Mouse (Mus musculus) forebrain, embryonic 16.5 days (tissue): ENCODE data around the gene Ptpn11. TPM values are rescaled to one million over a fixed set of nuclear protein-coding genes. Genes with fewer than 3 reads are reported as not detected.
A peak's percentile ranks its signal among the peaks of the same experiment; 100 is the strongest.
"Not testable (repeated sequence)": the region's sequence is repeated elsewhere in the genome, so short reads cannot be mapped to it uniquely, and the experiment has no call there.

Source experiments
- ATAC-seq: fragments of 200-750 bp; cut with Nextera tagmentation; 2 replicates; pipeline ENCODE4 v1.8.0; 2017; ENCODE audit warnings: mild to moderate bottlenecking, moderate library complexity
- H3K27ac ChIP-seq: fragments of 300-500 bp; sonication (generic); 2 replicates; pipeline ENCODE4 v1.5.1; 2014; ENCODE audit warnings: low read length, control low read depth
- H3K27me3 ChIP-seq: fragments of 300-500 bp; sonication (generic); replicated peaks from 2 replicates; pipeline ENCODE4 v1.6.1; 2014; ENCODE audit warnings: low read length; ENCODE audit not compliant: control insufficient read depth, insufficient read depth
- H3K36me3 ChIP-seq: fragments of 300-500 bp; sonication (generic); 2 replicates; pipeline ENCODE4 v1.6.1; 2014; ENCODE audit not compliant: control insufficient read depth, insufficient read depth
- H3K4me1 ChIP-seq: fragments of 300-500 bp; sonication (generic); replicated peaks from 2 replicates; pipeline ENCODE4 v1.6.1; 2014; ENCODE audit warnings: low read length; ENCODE audit not compliant: control insufficient read depth, insufficient read depth
- H3K4me2 ChIP-seq: fragments of 300-500 bp; sonication (generic); 2 replicates; pipeline ENCODE4 v1.6.1; 2014; ENCODE audit warnings: mild to moderate bottlenecking, low read length, control low read depth
- H3K4me3 ChIP-seq: fragments of 300-500 bp; sonication (generic); replicated peaks from 2 replicates; pipeline ENCODE4 v1.5.1; 2014; ENCODE audit warnings: mild to moderate bottlenecking, low read length, control low read depth
- H3K9ac ChIP-seq: fragments of 300-500 bp; sonication (generic); replicated peaks from 2 replicates; pipeline ENCODE4 v1.6.1; 2014; ENCODE audit warnings: low read depth, low read length, control low read depth
- H3K9me3 ChIP-seq: fragments of 300-500 bp; sonication (generic); 2 replicates; pipeline ENCODE4 v1.6.1; 2016; ENCODE audit warnings: low read length; ENCODE audit not compliant: control insufficient read depth
- WGBS: fragments of 180-500 bp; shearing (Covaris S2); extraction: QIAGEN DNeasy Blood & Tissue Kit; methylation state at CpG from one replicate; pipeline ENCODE4 v1.1.7; 2014; 5-methylcytosine and 5-hydroxymethylcytosine counted together
- polyA plus RNA-seq: library from polyadenylated mRNA; unstranded; fragments of >200 nt; fragmentation: Nextera tagmentation; extraction: Ambion mirVana; gene quantifications from 2 replicates; pipeline ENCODE4 v1.2.1, GENCODE M21; 2015

Gene Ptpn11
- polyA plus RNA-seq = 22.5 and 23.8 TPM in 2 replicates

- Histone ChIP-seq H3K36me3 (no peaks in the 10 kb centered on the region), H3K4me2 (peak within 1 kb of the TSS; percentile 75), H3K27ac (peak within 1 kb of the TSS; percentile 54), H3K27me3 (no peaks in the 10 kb centered on the region), H3K9ac (peak within 1 kb of the TSS; percentile 85), H3K9me3 (no peaks in the 10 kb centered on the region), H3K4me1 (peaks cover 26% of the 10 kb centered on the region), H3K4me3 (peak within 1 kb of the TSS; percentile 65)
- WGBS = under 1% methylated on average over 83 of the region's 98 CpGs
- peak; percentile 96 for ATAC-seq
Measured at GRCm38 (mm10) chr5:121190836-121191583, at the start of gene Ptpn11. Gene Ptpn11 (minus strand): TSS chr5:121191397.

- H3K4me1 ChIP-seq = peaks cover 12% of the 10 kb centered on the region; the same call in 1 of the 2 replicates
- no peak overlapping the region for H3K4me3 ChIP-seq
- ATAC-seq = peak; percentile 87
- H3K36me3 ChIP-seq = no peaks in the 10 kb centered on the region
- no peaks in the 10 kb centered on the region for H3K9me3 ChIP-seq
- H3K27ac ChIP-seq = no peak overlapping the region
- no peak overlapping the region for H3K9ac ChIP-seq
- WGBS = 55% methylated on average over 5 of the region's 5 CpGs
- no peak overlapping the region for H3K4me2 ChIP-seq
- H3K27me3 ChIP-seq = no peaks in the 10 kb centered on the region
Measured at GRCm38 (mm10) chr5:121239846-121240245, 48.6 kb upstream of the Ptpn11 start.

- Histone ChIP-seq H3K36me3 (no peaks in the 10 kb centered on the region), H3K27me3 (no peaks in the 10 kb centered on the region), H3K9me3 (no peaks in the 10 kb centered on the region), H3K27ac (no peak overlapping the region), H3K9ac (no peak overlapping the region), H3K4me2 (no peak overlapping the region), H3K4me3 (no peak overlapping the region), H3K4me1 (peaks cover 12% of the 10 kb centered on the region; the same call in 1 of the 2 replicates)
- WGBS = 67% methylated on average over 2 of the region's 2 CpGs
- no peak for ATAC-seq
Measured at GRCm38 (mm10) chr5:121238208-121238607, 47.0 kb upstream of the Ptpn11 start.

GRCm38 (mm10) chr5:121236171-121236570 lies 45.0 kb upstream of the Ptpn11 start:
- no peak overlapping the region for H3K4me3 ChIP-seq
- H3K4me2 ChIP-seq = no peak overlapping the region
- H3K4me1 ChIP-seq = peaks cover 12% of the 10 kb centered on the region; the same call in 1 of the 2 replicates
- 68% methylated on average over 5 of the region's 5 CpGs for WGBS
- no peaks in the 10 kb centered on the region for H3K9me3 ChIP-seq
- no peaks in the 10 kb centered on the region for H3K27me3 ChIP-seq
- no peaks in the 10 kb centered on the region for H3K36me3 ChIP-seq
- no peak for ATAC-seq
- no peak overlapping the region for H3K27ac ChIP-seq
- no peak overlapping the region for H3K9ac ChIP-seq

GRCm38 (mm10) chr5:121233726-121234125 lies 42.5 kb upstream of the Ptpn11 start:
- 85% methylated on average over 2 of the region's 2 CpGs for WGBS
- no peak overlapping the region for H3K4me2 ChIP-seq
- H3K9ac ChIP-seq = no peak overlapping the region
- no peaks in the 10 kb centered on the region for H3K27me3 ChIP-seq
- no peak overlapping the region for H3K4me3 ChIP-seq
- no peaks in the 10 kb centered on the region for H3K9me3 ChIP-seq
- no peak overlapping the region for H3K27ac ChIP-seq
- peaks cover 5% of the 10 kb centered on the region; the same call in 1 of the 2 replicates for H3K4me1 ChIP-seq
- no peak for ATAC-seq
- no peaks in the 10 kb centered on the region for H3K36me3 ChIP-seq

- no peak overlapping the region for H3K9ac ChIP-seq
- no peak overlapping the region for H3K4me3 ChIP-seq
- 94% methylated on average over 1 of the region's 1 CpGs for WGBS
- no peak for ATAC-seq
- H3K4me1 ChIP-seq = peaks cover 5% of the 10 kb centered on the region; the same call in 1 of the 2 replicates
- no peaks in the 10 kb centered on the region for H3K27me3 ChIP-seq
- no peak overlapping the region for H3K4me2 ChIP-seq
- no peak overlapping the region for H3K27ac ChIP-seq
- no peaks in the 10 kb centered on the region for H3K36me3 ChIP-seq
- no peaks in the 10 kb centered on the region for H3K9me3 ChIP-seq
Measured at GRCm38 (mm10) chr5:121232789-121233188, 41.6 kb upstream of the Ptpn11 start.

GRCm38 (mm10) chr5:121230811-121231210 lies 39.6 kb upstream of the Ptpn11 start:
- Histone ChIP-seq H3K4me1 (peaks cover 3% of the 10 kb centered on the region), H3K9me3 (no peaks in the 10 kb centered on the region), H3K27ac (no peak overlapping the region), H3K4me3 (no peak overlapping the region), H3K4me2 (no peak overlapping the region), H3K9ac (no peak overlapping the region), H3K27me3 (no peaks in the 10 kb centered on the region), H3K36me3 (no peaks in the 10 kb centered on the region)
- ATAC-seq = no peak
- WGBS = 96% methylated on average over 9 of the region's 9 CpGs

GRCm38 (mm10) chr5:121229182-121229581 lies 38.0 kb upstream of the Ptpn11 start:
- ATAC-seq = no peak
- no peak overlapping the region for H3K4me3 ChIP-seq

GRCm38 (mm10) chr5:121227330-121227729 lies 36.1 kb upstream of the Ptpn11 start:
- H3K4me2 ChIP-seq, H3K4me3 ChIP-seq, H3K4me1 ChIP-seq, ATAC-seq, H3K9ac ChIP-seq, H3K27ac ChIP-seq, H3K27me3 ChIP-seq, H3K9me3 ChIP-seq, H3K36me3 ChIP-seq: not testable (repeated sequence)
- 83% methylated on average over 1 of the region's 1 CpGs for WGBS

More at GRCm38 (mm10) chr5:121229182-121229581, 38.0 kb upstream of the Ptpn11 start:
- no peaks in the 10 kb centered on the region for H3K27me3 ChIP-seq
- no peak overlapping the region for H3K9ac ChIP-seq
- H3K4me2 ChIP-seq = no peak overlapping the region
- H3K4me1 ChIP-seq = peaks cover 3% of the 10 kb centered on the region
- WGBS = 96% methylated on average over 2 of the region's 2 CpGs
- H3K36me3 ChIP-seq = no peaks in the 10 kb centered on the region
- no peaks in the 10 kb centered on the region for H3K9me3 ChIP-seq
- H3K27ac ChIP-seq = no peak overlapping the region
